Mouse (Mus musculus) gastrocnemius, postnatal 36 days (tissue): ENCODE results near the gene H2-DMb1. TPM values are rescaled to one million over a fixed set of nuclear protein-coding genes. Genes with fewer than 3 reads are reported as not detected.

Experiments used
- DNase-seq, 2 experiments: peaks; one replicate each; pipeline ENCODE4 v3.0.0; 2022
- intact Hi-C: fragments of 180-260 bp; cut with DNase I; formaldehyde crosslinking; loops from one replicate; pipeline ENCODE4 v1.15.1; 2025
- total RNA-seq, 2 experiments: library from RNA; stranded (reverse); gene quantifications; 2 replicates each; pipeline ENCODE4 v1.2.3; 2021

H2-DMb1 gene
- total RNA-seq, 2 experiments from 2014 or later, result 0.71 to 1.2 TPM

- intact Hi-C loops, result loop anchor here (2.0 kb wide), 1 partner anchor 34 kb away; no protein-coding TSS in a partner anchor
- peak; percentile 51 to 53 for DNase-seq
These were observed 52.3 kb downstream of the H2-DMb1 start for GRCm38 (mm10) chr17:34205021-34205745.

- intact Hi-C loops, result loop anchor here (2.0 kb wide), 1 partner anchor 35 kb away; no protein-coding TSS in a partner anchor
- no peak for DNase-seq
These were observed 52.9 kb downstream of the H2-DMb1 start for GRCm38 (mm10) chr17:34205746-34206176.

- intact Hi-C loops, result no loop called here
- no peak for DNase-seq
These were observed 53.9 kb downstream of the H2-DMb1 start for GRCm38 (mm10) chr17:34206731-34207130.

- DNase-seq, result no peak
- intact Hi-C loops, result no loop called here
These were observed 54.6 kb downstream of the H2-DMb1 start for GRCm38 (mm10) chr17:34207456-34207855.

- no peak for DNase-seq
- intact Hi-C loops, result no loop called here
These were observed 55.0 kb downstream of the H2-DMb1 start for GRCm38 (mm10) chr17:34207866-34208265.

GRCm38 (mm10) chr17:34208421-34208820, 55.5 kb downstream of the H2-DMb1 start:
- intact Hi-C loops, result no loop called here
- DNase-seq, result no peak

- no peak for DNase-seq
- intact Hi-C loops, result no loop called here
These were observed 56.8 kb downstream of the H2-DMb1 start for GRCm38 (mm10) chr17:34209680-34210079.

Other genes with a start within 250 kb of the H2-DMb1 start
- not detected for gene Platr17, start 247.9 kb upstream of the H2-DMb1 start, total RNA-seq
- gene Daxx, start 243.7 kb upstream of the H2-DMb1 start, total RNA-seq, result 10 to 100 TPM in 1 of 2 experiments, 1 to 10 TPM in 1; 9.3 to 11.3 TPM
- gene Tapbp, start 237.2 kb upstream of the H2-DMb1 start, total RNA-seq, result 10 to 100 TPM; 31.8 to 34.7 TPM
- 10 to 100 TPM; 12.6 to 16.6 TPM for gene Zbtb22, start 237.2 kb upstream of the H2-DMb1 start, total RNA-seq
- 10 to 100 TPM; 26.5 to 28.3 TPM for gene Rgl2, start 223.5 kb upstream of the H2-DMb1 start, total RNA-seq
- gene Pfdn6, start 212.7 kb upstream of the H2-DMb1 start, total RNA-seq, result 10 to 100 TPM; 56.7 to 58.6 TPM
- gene Wdr46, start 212.4 kb upstream of the H2-DMb1 start, total RNA-seq, result 1 to 10 TPM; 8.4 to 9.7 TPM
- 1 to 10 TPM; 1.5 to 1.6 TPM for gene B3galt4, start 201.6 kb upstream of the H2-DMb1 start, total RNA-seq
- 10 to 100 TPM; 30.5 to 30.6 TPM for gene Vps52, start 197.3 kb upstream of the H2-DMb1 start, total RNA-seq
- gene Rps18, start 197.1 kb upstream of the H2-DMb1 start, total RNA-seq, result 100 to 1,000 TPM; 282 to 369 TPM
- gene H2-K1, start 152.7 kb upstream of the H2-DMb1 start, total RNA-seq, result 10 to 100 TPM; 25.6 to 32.9 TPM
- gene Ring1, start 128.4 kb upstream of the H2-DMb1 start, total RNA-seq, result 10 to 100 TPM; 11.7 to 12.4 TPM
- 10 to 100 TPM; 55.5 to 64.2 TPM for gene H2-Ke6, start 125.0 kb upstream of the H2-DMb1 start, total RNA-seq
- 10 to 100 TPM; 40.8 to 45.2 TPM for gene Slc39a7, start 121.4 kb upstream of the H2-DMb1 start, total RNA-seq
- gene Rxrb, start 121.3 kb upstream of the H2-DMb1 start, total RNA-seq, result 10 to 100 TPM; 34.5 to 35.3 TPM
- gene Col11a2, start 113.6 kb upstream of the H2-DMb1 start, total RNA-seq, result 1 to 10 TPM; 9.3 to 9.6 TPM
- gene H2-Oa, start 60.7 kb upstream of the H2-DMb1 start, total RNA-seq, result not detected
- gene H2-DMa, start 33.5 kb upstream of the H2-DMb1 start, total RNA-seq, result 1 to 10 TPM; 3.6 to 4.9 TPM
- gene Brd2, start 30.4 kb upstream of the H2-DMb1 start, total RNA-seq, result 10 to 100 TPM; 63.2 to 74.1 TPM
- under 1 TPM; 0.35 to 0.48 TPM for gene H2-DMb2, start 9.8 kb upstream of the H2-DMb1 start, total RNA-seq
- gene Tap1, start 34.5 kb downstream of the H2-DMb1 start, total RNA-seq, result 1 to 10 TPM; 1.6 to 1.8 TPM
- 1 to 10 TPM; 1.0 to 1.9 TPM for gene Psmb9, start 34.7 kb downstream of the H2-DMb1 start, total RNA-seq
- 1 to 10 TPM; 3.1 to 3.5 TPM for gene Psmb8, start 44.6 kb downstream of the H2-DMb1 start, total RNA-seq
- gene Tap2, start 50.5 kb downstream of the H2-DMb1 start, total RNA-seq, result 1 to 10 TPM; 4.9 to 6.1 TPM
- under 1 TPM in 1 of 2 experiments, not detected in 1; 0.27 TPM for gene H2-Ob, start 85.8 kb downstream of the H2-DMb1 start, total RNA-seq
- 1 to 10 TPM; 5.7 to 6.6 TPM for gene H2-Ab1, start 104.6 kb downstream of the H2-DMb1 start, total RNA-seq
- 1 to 10 TPM; 6.0 to 6.9 TPM for gene H2-Aa, start 134.8 kb downstream of the H2-DMb1 start, total RNA-seq
- gene H2-Eb1, start 152.8 kb downstream of the H2-DMb1 start, total RNA-seq, result 1 to 10 TPM; 6.8 to 7.0 TPM
- gene H2-Eb2, start 172.6 kb downstream of the H2-DMb1 start, total RNA-seq, result not detected
- under 1 TPM; 0.13 to 0.25 TPM for gene Btnl2, start 201.8 kb downstream of the H2-DMb1 start, total RNA-seq
- gene Btnl1, start 224.1 kb downstream of the H2-DMb1 start, total RNA-seq, result not detected
- not detected for gene BC051142, start 245.7 kb downstream of the H2-DMb1 start, total RNA-seq